Mouse (Mus musculus) right cerebral cortex, adult 2 months (tissue): ENCODE data around the gene Tpcn2.

ENCODE experiments used
- DNase-seq, 2 experiments: peaks; one replicate each; pipeline ENCODE4 v3.0.0; 2021 to 2022; ENCODE audit warnings: low spot score in 2 of 2

The Tpcn2 gene

GRCm38 (mm10) chr7:145155666-145156065 is 128.1 kb downstream of the Tpcn2 start:
- no peak for DNase-seq

- no peak for DNase-seq
These were observed 129.7 kb downstream of the Tpcn2 start for GRCm38 (mm10) chr7:145154066-145154465.

GRCm38 (mm10) chr7:145151845-145152244 is 132.0 kb downstream of the Tpcn2 start:
- no peak for DNase-seq

GRCm38 (mm10) chr7:145148902-145149301 is 134.9 kb downstream of the Tpcn2 start:
- DNase-seq = no peak

- no peak for DNase-seq
These were observed 135.7 kb downstream of the Tpcn2 start for GRCm38 (mm10) chr7:145147973-145148698.

- DNase-seq = no peak
These were observed 137.4 kb downstream of the Tpcn2 start for GRCm38 (mm10) chr7:145146252-145146930.

- no peak for DNase-seq
These were observed 140.2 kb downstream of the Tpcn2 start for GRCm38 (mm10) chr7:145143502-145144070.

GRCm38 (mm10) chr7:145140656-145141055 is 143.2 kb downstream of the Tpcn2 start:
- no peak for DNase-seq

- no peak for DNase-seq
These were observed 144.2 kb downstream of the Tpcn2 start for GRCm38 (mm10) chr7:145139576-145139975.

GRCm38 (mm10) chr7:145139100-145139499 is 144.7 kb downstream of the Tpcn2 start:
- DNase-seq = no peak

GRCm38 (mm10) chr7:145137871-145138270 is 145.9 kb downstream of the Tpcn2 start:
- no peak for DNase-seq

- DNase-seq = no peak
These were observed 147.0 kb downstream of the Tpcn2 start for GRCm38 (mm10) chr7:145136831-145137230.
